Mouse (Mus musculus) liver, postnatal 0 days (tissue): ENCODE results near the gene Cdk7. TPM values are rescaled to one million over a fixed set of nuclear protein-coding genes. Genes with fewer than 3 reads are reported as not detected.

Source experiments
- ATAC-seq: fragments of 200-750 bp; cut with Nextera tagmentation; 2 replicates; pipeline ENCODE4 v1.8.0; 2017; ENCODE audit warnings: mild to moderate bottlenecking, moderate library complexity
- DNase-seq: peaks from one replicate; pipeline ENCODE4 v3.0.0-alpha.2; 2016
- H3K27ac ChIP-seq: fragments of 300-500 bp; sonication (generic); 2 replicates; pipeline ENCODE4 v1.5.1; 2014; ENCODE audit warnings: antibody characterized with exemption, moderate library complexity, mild to moderate bottlenecking, low read depth
- H3K27me3 ChIP-seq: fragments of 300-500 bp; sonication (generic); 2 replicates; pipeline ENCODE4 v1.6.1; 2014; ENCODE audit warnings: low read length, control low read depth, mixed read lengths; ENCODE audit not compliant: insufficient read depth
- H3K36me3 ChIP-seq: fragments of 300-500 bp; sonication (generic); replicated peaks from 2 replicates; pipeline ENCODE4 v1.6.1; 2014; ENCODE audit warnings: mild to moderate bottlenecking, control low read depth, low read length, moderate library complexity, mixed read lengths; ENCODE audit not compliant: insufficient read depth
- H3K4me1 ChIP-seq: fragments of 300-500 bp; sonication (generic); 2 replicates; pipeline ENCODE4 v1.6.1; 2014; ENCODE audit warnings: antibody characterized with exemption, mild to moderate bottlenecking, control low read depth; ENCODE audit not compliant: insufficient read depth
- H3K4me2 ChIP-seq: fragments of 300-500 bp; sonication (generic); 2 replicates; pipeline ENCODE4 v1.6.1; 2014; ENCODE audit warnings: low read depth, mild to moderate bottlenecking, low read length, moderate library complexity, mixed read lengths
- H3K4me3 ChIP-seq: fragments of 300-500 bp; sonication (generic); 2 replicates; pipeline ENCODE4 v1.5.1; 2014; ENCODE audit warnings: low read depth, low read length
- H3K9ac ChIP-seq: fragments of 300-500 bp; sonication (generic); replicated peaks from 2 replicates; pipeline ENCODE4 v1.6.1; 2014; ENCODE audit warnings: mild to moderate bottlenecking, moderate library complexity
- H3K9me3 ChIP-seq: fragments of 300-500 bp; sonication (generic); 2 replicates; pipeline ENCODE4 v1.6.1; 2016; ENCODE audit warnings: mild to moderate bottlenecking, control low read depth, low read length, mixed read lengths
- CTCF ChIP-seq: sonication (generic); IDR thresholded peaks from 2 replicates; pipeline ENCODE4 v1.5.1; 2016; ENCODE audit warnings: antibody characterized with exemption, low read depth
- EP300 ChIP-seq: IDR thresholded peaks from 2 replicates; pipeline ENCODE4 v1.6.1; 2016; ENCODE audit warnings: antibody characterized with exemption, low read depth, mild to moderate bottlenecking
- whole genome bisulfite sequencing: fragments of 180-500 bp; shearing (Covaris S2); extraction: QIAGEN DNeasy Blood & Tissue Kit; methylation state at CpG from one replicate; pipeline ENCODE4 v1.1.7; 2014; ENCODE audit not compliant: insufficient replicate concordance; 5-methylcytosine and 5-hydroxymethylcytosine counted together
- polyA plus RNA-seq: library from polyadenylated mRNA; unstranded; fragments of >200 nt; fragmentation: Nextera tagmentation; extraction: Ambion mirVana; gene quantifications from 2 replicates; pipeline ENCODE4 v1.2.1, GENCODE M21; 2015

The Cdk7 gene
- polyA plus RNA-seq, 1 experiment from 2014 or later = 25.0 TPM

- TF ChIP-seq CTCF = no peak
- TF ChIP-seq EP300 = no peak
- no peaks in the 10 kb centered on the region for H3K4me1 ChIP-seq
- no peak for DNase-seq
- no peaks in the 10 kb centered on the region for H3K9me3 ChIP-seq
- no peak for ATAC-seq
- 46% methylated on average over 2 of the region's 2 CpGs for WGBS
- H3K27me3 ChIP-seq = no peaks in the 10 kb centered on the region
- H3K4me2 ChIP-seq = no peak overlapping the region
- peaks cover 21% of the 10 kb centered on the region for H3K36me3 ChIP-seq
- H3K9ac ChIP-seq = no peak overlapping the region
- no peak overlapping the region for H3K27ac ChIP-seq
- no peak overlapping the region for H3K4me3 ChIP-seq
Observed at GRCm38 (mm10) chr13:100682837-100683236, 47.9 kb downstream of the Cdk7 start.

- WGBS = 76% methylated on average over 8 of the region's 8 CpGs
- no peaks in the 10 kb centered on the region for H3K27me3 ChIP-seq
- H3K4me1 ChIP-seq = peaks cover 1% of the 10 kb centered on the region; the same call in 1 of the 2 replicates
- H3K4me2 ChIP-seq = no peak overlapping the region
- TF ChIP-seq CTCF (no peak), EP300 (no peak)
- no peak overlapping the region for H3K27ac ChIP-seq
- ATAC-seq (no peak), DNase-seq (no peak)
- no peak overlapping the region for H3K4me3 ChIP-seq
- H3K9me3 ChIP-seq = no peaks in the 10 kb centered on the region
- no peak overlapping the region for H3K9ac ChIP-seq
- peaks cover 21% of the 10 kb centered on the region for H3K36me3 ChIP-seq
Observed at GRCm38 (mm10) chr13:100681615-100682014, 49.1 kb downstream of the Cdk7 start.

GRCm38 (mm10) chr13:100675936-100676635, 54.7 kb downstream of the Cdk7 start:
- ATAC-seq (peak; percentile 75), DNase-seq (peak; percentile 50)
- TF ChIP-seq CTCF = no peak
- no peak for TF ChIP-seq EP300
- no peaks in the 10 kb centered on the region for H3K27me3 ChIP-seq
- no peak overlapping the region for H3K9ac ChIP-seq
- peaks cover 9% of the 10 kb centered on the region; the same call in 1 of the 2 replicates for H3K36me3 ChIP-seq
- H3K4me3 ChIP-seq = peak overlapping the region; percentile 17
- H3K9me3 ChIP-seq = no peaks in the 10 kb centered on the region
- peak overlapping the region; percentile 62 for H3K27ac ChIP-seq
- H3K4me2 ChIP-seq = peak overlapping the region; percentile 22
- 54% methylated on average over 15 of the region's 15 CpGs for WGBS
- H3K4me1 ChIP-seq = peaks cover 6% of the 10 kb centered on the region; the same call in 1 of the 2 replicates

- DNase-seq = no peak
- peak overlapping the region; percentile 67 for H3K9ac ChIP-seq
- 6% methylated on average over 9 of the region's 9 CpGs for whole genome bisulfite sequencing
- peak overlapping the region; percentile 69 for H3K4me2 ChIP-seq
- no peak for TF ChIP-seq EP300
- no peak for TF ChIP-seq CTCF
- peaks cover 11% of the 10 kb centered on the region; the same call in 1 of the 2 replicates for H3K36me3 ChIP-seq
- H3K27me3 ChIP-seq = no peaks in the 10 kb centered on the region
- H3K4me3 ChIP-seq = peak overlapping the region; percentile 66
- H3K27ac ChIP-seq = peak overlapping the region; percentile 94
- H3K4me1 ChIP-seq = peaks cover 7% of the 10 kb centered on the region; the same call in 1 of the 2 replicates
- H3K9me3 ChIP-seq = no peaks in the 10 kb centered on the region
- peak; percentile 37; the same call in 1 of the 2 replicates for ATAC-seq
Observed at GRCm38 (mm10) chr13:100670181-100670741, 60.5 kb downstream of the Cdk7 start.

- peak within 1 kb of the TSS; percentile 66 for H3K4me3 ChIP-seq
- 1% methylated on average over 44 of the region's 44 CpGs for WGBS
- ATAC-seq = peak; percentile 70
- H3K36me3 ChIP-seq = peaks cover 11% of the 10 kb centered on the region
- H3K27ac ChIP-seq = peak within 1 kb of the TSS; percentile 94
- H3K4me2 ChIP-seq = peak within 1 kb of the TSS; percentile 69
- DNase-seq = peak; percentile 54
- peak within 1 kb of the TSS; percentile 67 for H3K9ac ChIP-seq
- no peaks in the 10 kb centered on the region for H3K27me3 ChIP-seq
- no peaks in the 10 kb centered on the region for H3K9me3 ChIP-seq
- H3K4me1 ChIP-seq = peaks cover 6% of the 10 kb centered on the region; the same call in 1 of the 2 replicates
- TF ChIP-seq CTCF (no peak), EP300 (no peak)
Observed at GRCm38 (mm10) chr13:100669291-100670022, 61.3 kb downstream of the Cdk7 start, which contains the start of gene Ccdc125. Ccdc125 (plus strand) TSS chr13:100669717.

- Histone ChIP-seq H3K4me2 (no peak overlapping the region), H3K9me3 (no peaks in the 10 kb centered on the region), H3K9ac (no peak overlapping the region), H3K27me3 (no peaks in the 10 kb centered on the region), H3K27ac (no peak overlapping the region), H3K4me1 (no peaks in the 10 kb centered on the region), H3K36me3 (peaks cover 8% of the 10 kb centered on the region), H3K4me3 (no peak overlapping the region)
- peak; percentile 79 for DNase-seq
- ATAC-seq = no peak
- TF ChIP-seq EP300 (no peak), CTCF (peak; percentile 93)
- WGBS = 28% methylated on average over 4 of the region's 4 CpGs
Observed at GRCm38 (mm10) chr13:100659864-100660456, 70.8 kb downstream of the Cdk7 start.
